Mouse (Mus musculus): ENCODE measurements at regions not wholly inside any gene's neighbourhood (a gene's known extent, or its start where the extent isn't known, plus 50 kb on each side); places are given as distances from the start of the nearest gene placed in this dataset.
A peak's percentile ranks its signal among the peaks of the same experiment; 100 is the strongest.

- no peak for DNase-seq (ENCODE audit: low read depth, low spot score)
- Histone ChIP-seq H3K4me3 (ENCODE audit: insufficient read depth in 1 of 2, low read depth in 1 of 2, low read length in 2 of 2, poor library complexity in 1 of 2, severe bottlenecking in 1 of 2) (no peak overlapping the region), H3K27ac (ENCODE audit: insufficient read depth, low read depth, low read length, poor library complexity, severe bottlenecking) (no peak overlapping the region), H3K9me3 (ENCODE audit: control insufficient read depth, insufficient read depth, low read depth, low read length) (no peaks in the 10 kb centered on the region), H3K9ac (ENCODE audit: insufficient read depth, low read depth, low read length, poor library complexity, severe bottlenecking) (no peak overlapping the region), H3K36me3 (ENCODE audit: control insufficient read depth, insufficient read depth, low read length, poor library complexity, severe bottlenecking) (no peaks in the 10 kb centered on the region), H3K4me1 (ENCODE audit: control insufficient read depth in 2 of 2, insufficient read depth in 2 of 2, low read length in 2 of 2, poor library complexity in 1 of 2) (no peaks in the 10 kb centered on the region)
- in situ Hi-C loops (cut with MboI; ENCODE audit: low sequenced_read_pairs in 2 of 2, unreplicated experiment in 2 of 2), result loop anchor here (10.0 to 25.0 kb wide), 2 partner anchors 523 to 531 kb away; no protein-coding TSS in a partner anchor
- TF ChIP-seq ZC3H11A (IDR thresholded peaks at IDR 0.05; ENCODE audit: borderline replicate concordance, low read depth, low read length), result no peak
- no peak for TF ChIP-seq HCFC1 (IDR thresholded peaks at IDR 0.05; ENCODE audit: borderline replicate concordance, insufficient read depth, low read length)
- no peak for TF ChIP-seq CHD2 (IDR thresholded peaks at IDR 0.05; ENCODE audit: low read depth, low read length)
- no peak for TF ChIP-seq ZNF384 (IDR thresholded peaks at IDR 0.05; ENCODE audit: low read depth, low read length)
- TF ChIP-seq MAFK (IDR thresholded peaks at IDR 0.05; ENCODE audit: insufficient read depth, low read depth, low read length), result no peak
Observed at GRCm38 (mm10) chr2:50835511-50836320, 313.2 kb downstream of the Rnd3 start.

GRCm38 (mm10) chr2:50833791-50834190 is 315.1 kb downstream of the Rnd3 start:
- no peak overlapping the region for H3K9ac ChIP-seq (ENCODE audit: insufficient read depth, low read depth, low read length, poor library complexity, severe bottlenecking)
- H3K27ac ChIP-seq (ENCODE audit: insufficient read depth, low read depth, low read length, poor library complexity, severe bottlenecking), result no peak overlapping the region
- no peak for DNase-seq (ENCODE audit: low read depth, low spot score)
- TF ChIP-seq MAFK (IDR thresholded peaks at IDR 0.05; ENCODE audit: insufficient read depth, low read depth, low read length) (no peak), HCFC1 (IDR thresholded peaks at IDR 0.05; ENCODE audit: borderline replicate concordance, insufficient read depth, low read length) (no peak), ZNF384 (IDR thresholded peaks at IDR 0.05; ENCODE audit: low read depth, low read length) (no peak), ZC3H11A (IDR thresholded peaks at IDR 0.05; ENCODE audit: borderline replicate concordance, low read depth, low read length) (no peak), CHD2 (IDR thresholded peaks at IDR 0.05; ENCODE audit: low read depth, low read length) (no peak)
- H3K4me3 ChIP-seq (ENCODE audit: insufficient read depth in 1 of 2, low read depth in 1 of 2, low read length in 2 of 2, poor library complexity in 1 of 2, severe bottlenecking in 1 of 2), result no peak overlapping the region
- in situ Hi-C loops (cut with MboI; ENCODE audit: low sequenced_read_pairs in 2 of 2, unreplicated experiment in 2 of 2), result loop anchor here (10.0 to 25.0 kb wide), 2 partner anchors 521 to 529 kb away; no protein-coding TSS in a partner anchor
- H3K36me3 ChIP-seq (ENCODE audit: control insufficient read depth, insufficient read depth, low read length, poor library complexity, severe bottlenecking), result no peaks in the 10 kb centered on the region
- no peaks in the 10 kb centered on the region for H3K9me3 ChIP-seq (ENCODE audit: control insufficient read depth, insufficient read depth, low read depth, low read length)
- H3K4me1 ChIP-seq (ENCODE audit: control insufficient read depth in 2 of 2, insufficient read depth in 2 of 2, low read length in 2 of 2, poor library complexity in 1 of 2), result no peaks in the 10 kb centered on the region

GRCm38 (mm10) chr2:50832471-50832870 is 316.4 kb downstream of the Rnd3 start:
- in situ Hi-C loops (cut with MboI; ENCODE audit: low sequenced_read_pairs in 2 of 2, unreplicated experiment in 2 of 2), result loop anchor here (10.0 to 25.0 kb wide), 2 partner anchors 520 to 528 kb away; no protein-coding TSS in a partner anchor

GRCm38 (mm10) chr2:50830056-50830720 is 318.7 kb downstream of the Rnd3 start:
- Histone ChIP-seq H3K4me3 (ENCODE audit: insufficient read depth in 1 of 2, low read depth in 1 of 2, low read length in 2 of 2, poor library complexity in 1 of 2, severe bottlenecking in 1 of 2) (no peak overlapping the region), H3K4me1 (ENCODE audit: control insufficient read depth in 2 of 2, insufficient read depth in 2 of 2, low read length in 2 of 2, poor library complexity in 1 of 2) (no peaks in the 10 kb centered on the region), H3K36me3 (ENCODE audit: control insufficient read depth, insufficient read depth, low read length, poor library complexity, severe bottlenecking) (no peaks in the 10 kb centered on the region), H3K9ac (ENCODE audit: insufficient read depth, low read depth, low read length, poor library complexity, severe bottlenecking) (no peak overlapping the region), H3K27ac (ENCODE audit: insufficient read depth, low read depth, low read length, poor library complexity, severe bottlenecking) (no peak overlapping the region), H3K9me3 (ENCODE audit: control insufficient read depth, insufficient read depth, low read depth, low read length) (no peaks in the 10 kb centered on the region)
- no peak for TF ChIP-seq HCFC1 (IDR thresholded peaks at IDR 0.05; ENCODE audit: borderline replicate concordance, insufficient read depth, low read length)
- TF ChIP-seq MAFK (IDR thresholded peaks at IDR 0.05; ENCODE audit: insufficient read depth, low read depth, low read length), result no peak
- TF ChIP-seq ZNF384 (IDR thresholded peaks at IDR 0.05; ENCODE audit: low read depth, low read length), result no peak
- no peak for TF ChIP-seq CHD2 (IDR thresholded peaks at IDR 0.05; ENCODE audit: low read depth, low read length)
- TF ChIP-seq ZC3H11A (IDR thresholded peaks at IDR 0.05; ENCODE audit: borderline replicate concordance, low read depth, low read length), result no peak
- DNase-seq (ENCODE audit: low read depth, low spot score), result peak; percentile 28
- in situ Hi-C loops (cut with MboI; ENCODE audit: low sequenced_read_pairs in 2 of 2, unreplicated experiment in 2 of 2), result loop anchor here (10.0 to 25.0 kb wide), 2 partner anchors 518 to 525 kb away; no protein-coding TSS in a partner anchor

More at GRCm38 (mm10) chr2:50832471-50832870, 316.4 kb downstream of the Rnd3 start:
- H3K4me3 ChIP-seq (ENCODE audit: insufficient read depth in 1 of 2, low read depth in 1 of 2, low read length in 2 of 2, poor library complexity in 1 of 2, severe bottlenecking in 1 of 2), result no peak overlapping the region
- H3K27ac ChIP-seq (ENCODE audit: insufficient read depth, low read depth, low read length, poor library complexity, severe bottlenecking), result no peak overlapping the region
- DNase-seq (ENCODE audit: low read depth, low spot score), result no peak
- TF ChIP-seq MAFK (IDR thresholded peaks at IDR 0.05; ENCODE audit: insufficient read depth, low read depth, low read length) (no peak), ZC3H11A (IDR thresholded peaks at IDR 0.05; ENCODE audit: borderline replicate concordance, low read depth, low read length) (no peak), CHD2 (IDR thresholded peaks at IDR 0.05; ENCODE audit: low read depth, low read length) (no peak), ZNF384 (IDR thresholded peaks at IDR 0.05; ENCODE audit: low read depth, low read length) (no peak), HCFC1 (IDR thresholded peaks at IDR 0.05; ENCODE audit: borderline replicate concordance, insufficient read depth, low read length) (no peak)
- H3K9me3 ChIP-seq (ENCODE audit: control insufficient read depth, insufficient read depth, low read depth, low read length), result no peaks in the 10 kb centered on the region
- no peaks in the 10 kb centered on the region for H3K4me1 ChIP-seq (ENCODE audit: control insufficient read depth in 2 of 2, insufficient read depth in 2 of 2, low read length in 2 of 2, poor library complexity in 1 of 2)
- H3K36me3 ChIP-seq (ENCODE audit: control insufficient read depth, insufficient read depth, low read length, poor library complexity, severe bottlenecking), result no peaks in the 10 kb centered on the region
- H3K9ac ChIP-seq (ENCODE audit: insufficient read depth, low read depth, low read length, poor library complexity, severe bottlenecking), result no peak overlapping the region
